Mouse (Mus musculus) liver, embryonic 12.5 days (tissue): ENCODE data around the gene Zfp989. TPM values are rescaled to one million over a fixed set of nuclear protein-coding genes. Genes with fewer than 3 reads are reported as not detected.
A peak's percentile ranks its signal among the peaks of the same experiment; 100 is the strongest.
"Not testable (repeated sequence)": the region's sequence is repeated elsewhere in the genome, so short reads cannot be mapped to it uniquely, and the experiment has no call there.

ENCODE experiments used
- ATAC-seq: fragments of 200-750 bp; cut with Nextera tagmentation; 2 replicates; pipeline ENCODE4 v1.8.0; 2017; ENCODE audit warnings: moderate number of reproducible peaks, mild to moderate bottlenecking, moderate library complexity
- H3K27ac ChIP-seq: fragments of 300-500 bp; sonication (generic); 2 replicates; pipeline ENCODE4 v1.5.1; 2016; ENCODE audit warnings: mild to moderate bottlenecking
- H3K27me3 ChIP-seq: fragments of 300-500 bp; sonication (generic); replicated peaks from 2 replicates; pipeline ENCODE4 v1.6.1; 2016; ENCODE audit warnings: mild to moderate bottlenecking, moderate library complexity
- H3K36me3 ChIP-seq: fragments of 300-500 bp; sonication (generic); 2 replicates; pipeline ENCODE4 v1.6.1; 2016; ENCODE audit warnings: mild to moderate bottlenecking, moderate library complexity
- H3K4me1 ChIP-seq: fragments of 300-500 bp; sonication (generic); 2 replicates; pipeline ENCODE4 v1.6.1; 2016
- H3K4me2 ChIP-seq: fragments of 300-500 bp; sonication (generic); 2 replicates; pipeline ENCODE4 v1.6.1; 2016; ENCODE audit warnings: mild to moderate bottlenecking, moderate library complexity
- H3K4me3 ChIP-seq: fragments of 300-500 bp; sonication (generic); 2 replicates; pipeline ENCODE4 v1.5.1; 2016; ENCODE audit warnings: mild to moderate bottlenecking, moderate library complexity
- H3K9ac ChIP-seq: fragments of 300-500 bp; sonication (generic); 2 replicates; pipeline ENCODE4 v1.6.1; 2016; ENCODE audit warnings: mild to moderate bottlenecking, moderate library complexity
- H3K9me3 ChIP-seq: fragments of 300-500 bp; sonication (generic); replicated peaks from 2 replicates; pipeline ENCODE4 v1.6.1; 2016; ENCODE audit warnings: mild to moderate bottlenecking, moderate library complexity
- WGBS: fragments of 180-500 bp; shearing (Covaris S2); methylation state at CpG from one replicate; pipeline ENCODE4 v1.1.7; 2016; ENCODE audit not compliant: insufficient replicate concordance; 5-methylcytosine and 5-hydroxymethylcytosine counted together
- polyA plus RNA-seq: library from polyadenylated mRNA; unstranded; fragments of >200 nt; fragmentation: Nextera tagmentation; extraction: Ambion mirVana; gene quantifications from 2 replicates; pipeline ENCODE4 v1.2.1, GENCODE M21; 2016

Gene Zfp989
- polyA plus RNA-seq = 0.21 TPM in 1 of 2 replicates, not detected in the other

GRCm38 (mm10) chr4:146971757-146972156 lies at the start of gene Zfp989:
TSS of gene Zfp989 (plus strand) at chr4:146971976.
- not testable (repeated sequence) for H3K27ac ChIP-seq, H3K27me3 ChIP-seq, H3K4me2 ChIP-seq, H3K36me3 ChIP-seq, H3K4me3 ChIP-seq, H3K4me1 ChIP-seq, H3K9me3 ChIP-seq, H3K9ac ChIP-seq, ATAC-seq
- 56% methylated on average over 5 of the region's 5 CpGs for WGBS

GRCm38 (mm10) chr4:146932311-146933082 lies 39.3 kb upstream of the Zfp989 start:
- H3K36me3 ChIP-seq = no peaks in the 10 kb centered on the region
- peaks cover 13% of the 10 kb centered on the region; the same call in 1 of the 2 replicates for H3K9me3 ChIP-seq
- no peaks in the 10 kb centered on the region for H3K4me1 ChIP-seq
- H3K27ac ChIP-seq = no peak overlapping the region
- 7% methylated on average over 77 of the region's 77 CpGs for WGBS
- peak; percentile 37; the same call in 1 of the 2 replicates for ATAC-seq
- peak overlapping the region; percentile 18 for H3K4me3 ChIP-seq
- H3K9ac ChIP-seq = no peak overlapping the region
- H3K27me3 ChIP-seq = peaks cover 10% of the 10 kb centered on the region
- H3K4me2 ChIP-seq = peak overlapping the region; percentile 47

- H3K4me3 ChIP-seq, H3K4me1 ChIP-seq, H3K9ac ChIP-seq, H3K27me3 ChIP-seq, H3K36me3 ChIP-seq, ATAC-seq, H3K27ac ChIP-seq: not testable (repeated sequence)
- WGBS = 41% methylated on average over 31 of the region's 32 CpGs
- Histone ChIP-seq H3K9me3 (peaks cover 11% of the 10 kb centered on the region), H3K4me2 (peak overlapping the region; percentile 37)
These were observed 30.1 kb upstream of the Zfp989 start for GRCm38 (mm10) chr4:146941691-146942090.

GRCm38 (mm10) chr4:146976581-146976980 lies 4.8 kb downstream of the Zfp989 start:
- H3K9me3 ChIP-seq, H3K27me3 ChIP-seq, H3K9ac ChIP-seq, H3K27ac ChIP-seq, H3K36me3 ChIP-seq, ATAC-seq, H3K4me2 ChIP-seq, H3K4me3 ChIP-seq, H3K4me1 ChIP-seq: not testable (repeated sequence)
- WGBS = 9% methylated on average over 2 of the region's 2 CpGs

GRCm38 (mm10) chr4:147018400-147018799 lies 46.6 kb downstream of the Zfp989 start:
- H3K4me3 ChIP-seq, H3K4me2 ChIP-seq, ATAC-seq, H3K27me3 ChIP-seq, H3K9me3 ChIP-seq, H3K4me1 ChIP-seq, H3K9ac ChIP-seq, H3K27ac ChIP-seq, H3K36me3 ChIP-seq: not testable (repeated sequence)
- no CpG with 5 or more reads among the region's 1 CpGs for WGBS

GRCm38 (mm10) chr4:147021550-147021949 lies 49.8 kb downstream of the Zfp989 start, which contains the start of gene Rex2:
TSS of gene Rex2 (plus strand) at chr4:147021850.
- not testable (repeated sequence) for H3K36me3 ChIP-seq, H3K4me3 ChIP-seq, H3K4me2 ChIP-seq, H3K9ac ChIP-seq, ATAC-seq, H3K27ac ChIP-seq, H3K27me3 ChIP-seq, H3K4me1 ChIP-seq, H3K9me3 ChIP-seq
- no CpG with 5 or more reads among the region's 6 CpGs for WGBS

GRCm38 (mm10) chr4:147026374-147026773 lies 54.6 kb downstream of the Zfp989 start:
- not testable (repeated sequence) for H3K9ac ChIP-seq, H3K4me1 ChIP-seq, H3K27ac ChIP-seq, H3K9me3 ChIP-seq, ATAC-seq, H3K4me3 ChIP-seq, H3K36me3 ChIP-seq, H3K4me2 ChIP-seq, H3K27me3 ChIP-seq
- WGBS = 48% methylated on average over 1 of the region's 1 CpGs

GRCm38 (mm10) chr4:147031308-147032036 lies 59.7 kb downstream of the Zfp989 start:
- H3K27ac ChIP-seq, H3K27me3 ChIP-seq, H3K9me3 ChIP-seq, H3K9ac ChIP-seq, ATAC-seq, H3K36me3 ChIP-seq, H3K4me2 ChIP-seq, H3K4me3 ChIP-seq, H3K4me1 ChIP-seq: not testable (repeated sequence)
- WGBS = 76% methylated on average over 1 of the region's 2 CpGs

Other genes with a start within 250 kb of the Zfp989 start
- not detected in 2 replicates for gene Gm21411, start 62.4 kb upstream of the Zfp989 start, polyA plus RNA-seq
- gene Rex2, start 49.9 kb downstream of the Zfp989 start, polyA plus RNA-seq = 0.05 TPM in 1 of 2 replicates, not detected in the other
- gene Zfp991, start 160.1 kb downstream of the Zfp989 start, polyA plus RNA-seq = 6.8 and 8.6 TPM in 2 replicates